Mouse (Mus musculus) monocyte, adult 2 months (primary cell): ENCODE measurements around the gene Rufy4.
"Not testable (repeated sequence)": the region's sequence is repeated elsewhere in the genome, so short reads cannot be mapped to it uniquely, and the experiment has no call there.

Experiments
- DNase-seq, 2 experiments: peaks; one replicate each; pipeline ENCODE4 v3.0.0; 2022; ENCODE audit warnings: low spot score in 2 of 2, low read depth in 1 of 2

The Rufy4 gene

DNA sequence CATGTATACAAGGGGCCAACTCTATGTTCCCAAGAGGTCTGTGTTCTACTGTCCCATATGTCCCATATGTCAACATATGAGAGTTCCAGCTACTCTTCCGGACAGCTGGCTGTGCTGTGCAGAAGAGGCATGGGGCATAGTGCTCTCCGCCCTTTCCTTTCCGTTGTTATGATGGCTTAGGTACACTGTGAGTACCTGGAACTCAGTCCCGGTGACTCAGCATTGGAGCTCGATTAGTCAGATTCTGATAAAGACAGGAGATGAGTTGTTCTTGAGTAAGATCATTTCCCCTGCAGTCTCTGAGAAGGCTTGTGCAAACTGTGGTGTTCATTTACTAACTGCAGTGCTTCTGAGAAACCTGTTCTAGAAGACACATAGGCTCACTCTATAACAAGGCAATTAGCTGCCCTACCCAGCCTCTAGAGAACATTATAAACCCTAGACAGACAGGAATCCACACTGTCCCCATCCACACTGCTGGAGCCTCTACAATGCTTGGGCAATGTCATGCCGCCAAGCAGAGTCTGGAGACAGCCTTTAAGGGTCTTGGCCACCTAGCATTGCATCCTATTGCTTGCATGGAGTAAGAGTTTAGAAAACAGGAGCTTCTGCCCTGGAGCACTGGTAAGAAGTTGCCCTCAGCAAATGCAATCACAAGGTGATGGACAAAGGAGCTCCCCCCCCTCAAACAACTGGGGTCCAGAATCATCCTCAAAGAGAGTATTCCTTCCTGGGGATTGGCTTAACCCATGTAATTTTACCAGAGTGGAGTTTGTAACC is 24.0 kb downstream of the Rufy4 start:
- DNase-seq, result no peak

DNA sequence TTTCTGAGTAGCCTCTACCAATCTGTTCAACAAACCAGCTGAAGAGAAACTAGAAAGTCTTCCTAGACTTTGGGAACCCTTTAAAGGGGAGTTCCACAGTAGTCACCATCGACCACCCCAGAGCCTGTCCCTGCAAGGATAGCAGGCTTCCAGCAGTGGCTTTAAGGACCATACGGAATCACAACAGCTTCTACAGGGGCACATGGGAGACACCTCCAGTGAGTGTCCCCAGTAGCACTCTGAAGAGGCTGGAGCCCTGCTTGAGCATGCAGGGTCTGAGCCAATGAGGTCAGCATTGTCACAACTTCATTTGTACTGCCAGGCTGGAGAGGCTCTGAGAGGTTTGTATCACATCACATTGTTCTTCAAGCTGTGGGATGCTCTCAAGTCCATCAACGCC is 24.8 kb downstream of the Rufy4 start:
- no peak for DNase-seq

GRCm38 (mm10) chr1:74151091-74151490 is 25.8 kb downstream of the Rufy4 start:
- DNase-seq, result no peak

DNA sequence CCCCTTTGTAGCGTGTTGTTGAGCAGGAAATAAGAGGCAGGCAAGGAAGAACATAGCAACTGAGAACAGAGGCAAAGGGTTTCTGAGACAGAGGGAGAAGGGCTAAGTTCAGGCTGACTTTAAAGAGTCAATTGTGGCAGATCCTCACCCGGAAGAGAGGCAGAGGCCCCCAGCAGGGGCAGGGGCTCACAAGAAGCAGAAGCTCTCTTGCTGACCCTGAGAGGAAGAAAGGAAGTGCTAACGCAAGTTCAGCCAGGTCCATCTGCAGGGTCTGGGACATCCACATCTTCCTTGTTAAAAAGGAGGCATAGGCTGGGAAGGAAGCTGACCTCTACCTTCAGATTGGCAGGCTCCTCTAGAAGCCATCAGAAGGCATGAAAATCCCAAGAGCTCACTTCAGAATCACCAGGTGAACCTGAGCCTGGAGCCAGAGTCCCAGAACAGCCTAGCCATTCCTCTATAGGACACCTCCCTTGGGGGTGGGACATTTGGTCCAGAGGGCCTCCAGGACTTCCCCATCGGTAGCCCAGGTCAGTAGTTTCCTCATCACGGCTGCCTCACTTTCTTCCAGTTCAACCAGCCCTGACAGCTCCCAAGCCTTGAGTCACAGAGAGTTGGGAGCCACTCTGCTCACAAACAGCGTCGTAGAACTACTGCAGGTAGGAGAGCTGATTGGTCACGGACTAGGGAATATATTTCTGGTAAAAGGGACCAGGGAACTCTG is 28.3 kb downstream of the Rufy4 start, which contains the start of gene Cxcr2:
TSS of gene Cxcr2 (plus strand) at position 529 of the 724 bp plus-strand sequence.
- DNase-seq, result no peak

- peak; percentile 38 to 42 for DNase-seq
Measured at GRCm38 (mm10) chr1:74155435-74156012, 30.2 kb downstream of the Rufy4 start.

DNA sequence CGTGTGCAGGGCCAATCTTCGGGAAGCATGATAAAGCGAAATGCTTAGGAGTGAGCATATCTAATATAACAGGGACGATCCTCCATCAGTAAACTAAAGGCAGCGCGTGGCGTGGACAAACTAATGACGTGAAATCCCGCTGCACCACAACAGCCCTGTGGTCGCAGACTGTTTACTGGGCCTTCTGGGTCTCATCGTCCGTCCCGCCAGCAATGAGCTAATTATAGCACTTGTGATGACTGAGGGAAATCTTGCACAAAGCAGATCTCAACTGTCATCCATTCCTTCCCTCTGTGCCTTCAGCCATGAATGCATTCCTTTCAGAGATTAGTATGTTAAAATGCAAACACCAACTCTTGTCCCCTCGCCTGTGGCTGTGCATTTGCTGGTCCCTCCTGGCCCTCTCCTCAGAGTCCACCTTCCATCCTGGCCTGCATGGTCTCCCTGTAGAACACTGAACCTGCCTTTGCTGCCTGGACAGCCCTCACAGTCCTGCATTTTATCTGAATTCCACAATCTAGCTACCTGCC is 31.1 kb downstream of the Rufy4 start:
- no peak for DNase-seq

GRCm38 (mm10) chr1:74159613-74160012 is 34.3 kb downstream of the Rufy4 start:
- not testable (repeated sequence) for DNase-seq

DNA sequence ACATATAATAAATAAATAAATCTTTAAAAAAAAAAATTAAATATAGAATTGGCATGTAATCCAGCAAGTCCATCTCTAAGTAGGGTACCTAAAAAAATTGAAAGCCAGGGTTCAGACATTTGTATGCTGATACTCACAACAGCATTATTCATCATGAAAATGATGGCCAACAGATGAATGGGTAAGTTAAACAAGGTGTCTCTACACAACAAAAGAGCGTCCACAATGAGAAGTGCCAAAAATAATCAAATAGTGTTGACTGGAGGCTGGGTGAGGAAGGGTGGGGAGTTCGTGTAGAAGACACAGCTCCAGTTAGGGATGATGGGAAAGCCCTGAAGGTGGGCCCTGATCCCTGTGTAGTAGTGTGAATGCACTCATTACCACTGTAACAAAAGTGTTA is 34.7 kb downstream of the Rufy4 start:
- DNase-seq, result no peak

GRCm38 (mm10) chr1:74167136-74167535 is 41.8 kb downstream of the Rufy4 start:
- DNase-seq, result no peak

- DNase-seq, result no peak
Measured at GRCm38 (mm10) chr1:74169721-74170120, 44.4 kb downstream of the Rufy4 start.

DNA sequence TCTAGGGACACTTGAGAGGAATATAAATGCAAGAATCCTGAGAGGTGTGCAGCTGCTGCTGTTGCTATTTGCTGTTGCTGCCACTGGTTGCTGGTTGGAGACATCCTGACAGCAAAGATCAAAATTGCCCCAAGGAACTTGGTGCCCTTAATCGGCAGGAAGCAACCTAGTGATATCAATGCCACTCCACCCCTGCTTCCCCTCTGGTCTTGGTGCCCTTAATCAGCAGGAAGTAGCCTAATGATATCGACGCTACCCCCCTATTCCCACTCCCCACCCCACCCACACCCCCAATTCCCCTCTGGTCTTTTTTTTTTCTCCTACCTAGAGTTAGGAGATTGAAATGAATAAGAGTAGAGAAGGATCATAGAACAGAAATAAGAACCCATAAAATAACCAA is 47.4 kb downstream of the Rufy4 start:
- no peak for DNase-seq

DNA sequence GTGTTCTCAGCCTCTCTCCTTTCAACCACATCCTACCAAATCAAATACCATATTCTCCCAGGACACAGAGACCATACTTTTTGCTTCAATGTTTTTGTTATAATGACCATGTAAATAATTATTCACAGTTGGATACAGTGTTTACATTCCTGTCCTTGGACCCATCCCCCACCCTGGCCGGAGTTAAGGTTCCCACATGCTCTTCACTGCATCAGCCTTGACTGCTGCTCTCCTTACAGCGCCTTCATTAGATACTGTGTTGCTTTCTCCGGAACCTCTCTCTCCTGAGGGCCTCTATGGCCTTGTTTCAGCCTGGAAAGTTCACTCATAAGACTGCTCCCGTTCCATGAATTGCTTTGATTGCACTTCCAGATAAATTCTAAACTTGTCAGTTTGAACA is 50.4 kb downstream of the Rufy4 start:
- no peak for DNase-seq

GRCm38 (mm10) chr1:74178618-74179017 is 53.3 kb downstream of the Rufy4 start:
- DNase-seq, result no peak

- no peak for DNase-seq
Measured at GRCm38 (mm10) chr1:74179624-74180408, 54.5 kb downstream of the Rufy4 start.

DNA sequence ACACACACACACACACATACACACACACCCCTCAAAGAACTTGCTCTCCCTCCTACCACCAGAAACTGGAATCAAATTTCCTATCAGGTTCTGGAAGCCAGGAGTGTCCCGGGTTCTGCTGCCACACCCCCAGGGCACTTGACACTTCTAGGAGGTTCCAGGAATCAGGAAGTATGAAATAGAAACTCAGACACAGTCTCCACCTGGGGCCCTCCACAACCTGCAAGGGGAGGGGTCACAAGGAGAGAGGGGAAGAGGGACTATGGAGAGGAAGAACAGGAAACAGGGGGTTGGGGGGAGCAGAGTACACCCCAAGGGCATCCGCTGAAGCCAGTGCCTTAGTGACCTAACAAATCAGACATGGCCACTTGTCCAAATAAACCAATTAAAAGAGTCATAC is 56.1 kb downstream of the Rufy4 start:
- no peak for DNase-seq

DNA sequence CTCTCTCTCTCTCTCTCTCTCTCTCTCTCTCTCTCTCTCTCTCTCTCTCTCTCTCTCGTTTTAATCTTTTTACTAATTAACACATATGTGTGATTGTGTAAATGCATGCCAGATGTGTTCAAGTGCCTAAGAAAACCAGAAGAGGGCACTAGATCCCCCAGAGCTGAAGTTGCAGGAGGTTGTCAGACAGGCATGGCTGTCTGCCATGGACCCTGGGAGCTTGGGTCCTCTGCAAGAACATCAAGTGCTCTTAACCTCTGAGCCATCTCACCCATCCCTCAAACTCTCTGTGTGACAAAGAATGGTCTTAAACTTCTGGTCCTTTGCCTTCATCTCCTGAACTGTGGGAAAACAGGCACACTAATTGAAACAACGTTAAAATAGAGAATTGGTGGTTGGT is 57.7 kb downstream of the Rufy4 start:
- DNase-seq, result no peak

GRCm38 (mm10) chr1:74190471-74190870 is 65.1 kb downstream of the Rufy4 start:
- no peak for DNase-seq

DNA sequence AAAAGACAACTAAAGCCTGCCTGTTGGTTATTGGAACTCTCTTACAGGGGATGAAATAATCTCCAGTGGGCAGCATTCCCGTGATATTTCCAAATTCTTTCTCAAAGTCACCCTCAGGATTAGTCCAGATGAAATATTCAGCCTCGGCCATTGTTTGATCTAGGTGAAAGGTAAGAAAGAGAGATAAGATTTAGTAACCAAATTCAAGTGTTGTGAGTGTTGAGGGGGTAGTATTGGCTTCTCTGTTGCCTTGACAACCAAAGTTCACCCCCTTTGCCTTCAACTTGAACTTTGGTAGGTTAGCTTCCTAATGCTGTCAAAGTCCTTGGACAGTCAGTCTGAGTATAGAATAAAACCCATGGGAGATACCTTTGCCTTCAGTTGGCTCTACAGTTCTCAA is 67.4 kb downstream of the Rufy4 start:
- DNase-seq, result no peak

GRCm38 (mm10) chr1:74194445-74194844 is 69.1 kb downstream of the Rufy4 start, which contains the start of gene Cxcr1:
Cxcr1 (minus strand) TSS chr1:74194631.
- no peak for DNase-seq

DNA sequence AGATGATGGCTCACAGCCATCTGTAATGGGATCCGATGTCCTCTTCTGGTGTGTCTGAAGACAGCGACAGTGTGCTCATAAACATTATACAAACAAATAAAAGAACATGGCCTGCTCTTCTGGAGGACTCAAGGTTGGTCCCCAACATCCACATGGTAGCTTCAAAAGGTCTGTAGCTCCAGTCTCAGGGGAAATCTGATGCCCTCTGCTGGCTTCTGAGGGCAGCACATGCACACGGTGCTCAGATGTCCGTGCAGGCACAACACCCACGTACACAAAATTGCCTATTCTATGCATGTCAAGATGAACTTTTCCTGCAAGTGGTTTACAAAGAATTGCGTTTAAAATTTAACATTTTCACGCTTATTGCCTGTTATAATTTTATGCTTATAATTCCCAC is 70.6 kb downstream of the Rufy4 start:
- no peak for DNase-seq
